Mouse (Mus musculus): Measurements from ENCODE around the gene Bbs2. TPM values are rescaled to one million over a fixed set of nuclear protein-coding genes. Genes with fewer than 3 reads are reported as not detected.

Bbs2 gene
- total and polyA plus RNA-seq, 3 experiments: 10.0 to 13.0 (median 12.0) TPM

- dilution Hi-C loops (cut with MboI; ENCODE audit: extremely low pct_ligation_motif_present, extremely low pct_unique_long_range_greater_than_20kb, low sequenced_read_pairs): no loop called here
- Histone ChIP-seq H3K4me2 (ENCODE audit: insufficient read depth, low read depth, poor library complexity, severe bottlenecking) (no peak within 1 kb of the TSS), H3K79me2 (replicated peaks; ENCODE audit: control insufficient read depth, extremely low read depth, insufficient read depth, poor library complexity, severe bottlenecking) (no peaks in the 10 kb centered on the region), H3K9me3 (replicated peaks; ENCODE audit: low read length) (peaks cover 6% of the 10 kb centered on the region), H3K27ac (ENCODE audit: insufficient read depth, low read depth) (no peak within 1 kb of the TSS), H3K27me3 (replicated peaks) (peaks cover 5% of the 10 kb centered on the region), H3K4me1 (ENCODE audit: control insufficient read depth in 1 of 2, insufficient read depth in 2 of 2) (peaks cover 0 to 5% of the 10 kb centered on the region in 2 experiments; a peak in 2 of 4 replicates), H3K9ac (ENCODE audit: insufficient read depth, low read depth) (no peak within 1 kb of the TSS), H3K4me3 (replicated peaks in 1 of 3; ENCODE audit: low read depth in 2 of 3, low read length in 2 of 3, poor library complexity in 1 of 3) (no peak within 1 kb of the TSS), H3K36me3 (replicated peaks in 1 of 2; ENCODE audit: control insufficient read depth in 1 of 2, insufficient read depth in 1 of 2, low read length in 1 of 2) (no peaks in the 10 kb centered on the region)
- in situ Hi-C loops (cut with MboI; ENCODE audit: low pct_ligation_motif_present, low pct_unique_long_range_greater_than_20kb, low sequenced_read_pairs): no loop called here
- DNase-seq (ENCODE audit: extremely low read depth): no peak
- TF ChIP-seq RCOR1 (conservative IDR thresholded peaks at IDR 0.05; ENCODE audit: low read depth, low read length): no peak
- no peak for TF ChIP-seq ZMIZ1 (IDR thresholded peaks at IDR 0.05; ENCODE audit: low read depth, low read length)
- TF ChIP-seq SIN3A (IDR thresholded peaks at IDR 0.05; ENCODE audit: low read length): no peak
These were observed 38.2 kb upstream of the Bbs2 start, which contains the start of gene Mt4 for GRCm38 (mm10) chr8:94136933-94137332. TSS of gene Mt4 (plus strand) at chr8:94137197.

DNA sequence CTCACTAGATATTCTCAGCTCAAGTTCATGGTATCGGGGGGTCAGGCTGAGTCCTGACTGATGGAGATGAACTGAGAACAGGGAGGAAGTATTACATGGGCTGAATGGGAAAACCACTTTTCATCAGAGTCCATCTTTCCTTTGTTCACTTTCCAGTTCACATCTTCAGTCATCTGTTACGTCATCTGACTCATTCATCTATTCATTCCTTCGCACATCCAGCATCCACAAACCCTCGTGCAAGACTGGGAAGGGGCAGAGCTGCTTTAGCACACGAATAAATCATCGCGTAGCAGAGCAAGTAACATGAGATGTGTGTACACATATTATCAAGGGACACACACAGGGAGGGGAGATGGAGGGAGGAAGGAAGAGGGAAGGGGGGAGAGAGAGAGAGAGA is 37.5 kb upstream of the Bbs2 start:
- peaks cover 4% of the 10 kb centered on the region for H3K9me3 ChIP-seq (replicated peaks; ENCODE audit: low read length)
- dilution Hi-C loops (cut with MboI; ENCODE audit: extremely low pct_ligation_motif_present, extremely low pct_unique_long_range_greater_than_20kb, low sequenced_read_pairs) (no loop called here), in situ Hi-C loops (cut with MboI; ENCODE audit: low pct_ligation_motif_present, low pct_unique_long_range_greater_than_20kb, low sequenced_read_pairs) (no loop called here)
- no peaks in the 10 kb centered on the region for H3K36me3 ChIP-seq (replicated peaks in 1 of 2; ENCODE audit: control insufficient read depth in 1 of 2, insufficient read depth in 1 of 2, low read length in 1 of 2)
- H3K4me2 ChIP-seq (ENCODE audit: insufficient read depth, low read depth, poor library complexity, severe bottlenecking): no peak overlapping the region
- DNase-seq (ENCODE audit: extremely low read depth): no peak
- no peak for TF ChIP-seq IRF4 (IDR thresholded peaks at IDR 0.05; ENCODE audit: low read depth, low read length)
- no peak for TF ChIP-seq CTCF (conservative IDR thresholded peaks at IDR 0.05 in 1 of 2, IDR thresholded peaks at IDR 0.05 in 1 of 2; ENCODE audit: low read depth in 2 of 2, low read length in 2 of 2)
- TF ChIP-seq MEF2A (IDR thresholded peaks at IDR 0.05; ENCODE audit: borderline replicate concordance, low read depth, low read length): no peak
- no peak for TF ChIP-seq ETS1 (conservative IDR thresholded peaks at IDR 0.05; ENCODE audit: low read depth, low read length)
- TF ChIP-seq SMC3 (IDR thresholded peaks at IDR 0.05; ENCODE audit: low read depth, low read length): no peak
- TF ChIP-seq NRF1 (IDR thresholded peaks at IDR 0.05; ENCODE audit: low read depth, low read length): no peak
- no peak for TF ChIP-seq MXI1 (IDR thresholded peaks at IDR 0.05; ENCODE audit: low read depth, low read length)
- no peak for TF ChIP-seq ZKSCAN1 (IDR thresholded peaks at IDR 0.05; ENCODE audit: borderline replicate concordance, low read depth, low read length)
- no peak for TF ChIP-seq MAFK (IDR thresholded peaks at IDR 0.05; ENCODE audit: insufficient replicate concordance, low read length)
- no peak for TF ChIP-seq TCF12 (IDR thresholded peaks at IDR 0.05; ENCODE audit: low read depth, low read length)
- no peak for TF ChIP-seq GABPA (IDR thresholded peaks at IDR 0.05; ENCODE audit: insufficient replicate concordance, low read depth, low read length)
- TF ChIP-seq USF1 (IDR thresholded peaks at IDR 0.05; ENCODE audit: low read depth, low read length): no peak
- no peak for TF ChIP-seq ZC3H11A (IDR thresholded peaks at IDR 0.05; ENCODE audit: low read depth, low read length)
- no peaks in the 10 kb centered on the region for H3K79me2 ChIP-seq (replicated peaks; ENCODE audit: control insufficient read depth, extremely low read depth, insufficient read depth, poor library complexity, severe bottlenecking)
- no peak overlapping the region for H3K27ac ChIP-seq (ENCODE audit: insufficient read depth, low read depth)
- no peak overlapping the region for H3K4me3 ChIP-seq (replicated peaks in 1 of 3; ENCODE audit: low read depth in 2 of 3, low read length in 2 of 3, poor library complexity in 1 of 3)
- H3K27me3 ChIP-seq (replicated peaks): peaks cover 5% of the 10 kb centered on the region
- no peak overlapping the region for H3K9ac ChIP-seq (ENCODE audit: insufficient read depth, low read depth)
- peaks cover 0 to 5% of the 10 kb centered on the region in 2 experiments; a peak in 2 of 4 replicates for H3K4me1 ChIP-seq (ENCODE audit: control insufficient read depth in 1 of 2, insufficient read depth in 2 of 2)

Measured in CH12.LX (cell line).